9 mouse cellular contexts compared by ENCODE assay signal in the genomic region with DNA sequence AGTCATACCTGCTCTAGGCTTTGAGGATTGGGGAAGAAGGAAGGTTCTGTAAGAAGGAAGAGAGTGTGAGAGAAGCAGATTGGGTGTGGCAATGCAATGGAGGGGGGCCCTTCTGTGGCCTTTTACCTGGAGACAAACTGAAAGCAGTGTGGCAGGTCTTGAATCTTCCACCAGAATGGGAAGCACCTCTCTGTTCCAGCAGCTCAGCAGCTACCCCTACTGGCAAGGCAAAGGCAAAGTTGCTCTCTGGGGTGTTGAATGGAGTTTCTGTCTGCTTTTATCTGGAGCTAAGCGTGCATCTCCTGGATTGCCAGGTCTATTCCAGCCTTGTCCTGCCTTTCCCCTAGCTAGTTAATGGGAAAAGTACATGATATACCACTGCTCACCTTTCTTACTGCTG.
DNase-seq lines count a peak whose midpoint lies in the region; ATAC-seq and TF ChIP-seq lines count a peak whose summit lies in the region.
"Had no signal": no experiment of that assay in that cellular context is flagged by ENCODE, and none has a peak within 500 bp of the region (broad histone marks: within the 10 kb centered on the region; RNA-seq: fewer than 3 reads in every experiment).

No protein-coding gene starts in this region.

- H3K4me1 ChIP-seq in liver, adult 2 months (ENCODE audit: control insufficient read depth, insufficient read depth, low read length), result no peaks in the 10 kb centered on the region
- H3K4me1 ChIP-seq in liver, embryonic 12.5 days, result no peaks in the 10 kb centered on the region
- H3K4me1 ChIP-seq in limb, embryonic 10.5 days, result no peaks in the 10 kb centered on the region

- no peak for ATAC-seq in liver, embryonic 12.5 days
- no peak for ATAC-seq in inflammation-experienced regulatory T-cells, adult 6 months

- H3K79me2 ChIP-seq in liver, adult 2 months (ENCODE audit: control insufficient read depth, insufficient read depth, low read length), result no peaks in the 10 kb centered on the region

- H3K4me2 ChIP-seq in liver, embryonic 12.5 days, result no peak overlapping the region

- WGBS in liver, adult 2 months, result 39% methylated on average over 1 of the region's 1 CpGs
- WGBS in liver, embryonic 12.5 days (ENCODE audit: insufficient replicate concordance), result 32% methylated on average over 1 of the region's 1 CpGs
- WGBS in limb, embryonic 10.5 days, result 39% methylated on average over 1 of the region's 1 CpGs

- no peak overlapping the region for H3K9ac ChIP-seq in liver, adult 2 months (ENCODE audit: low read depth, low read length)
- no peak overlapping the region for H3K9ac ChIP-seq in liver, embryonic 12.5 days

- H3K9me3 ChIP-seq in liver, embryonic 12.5 days (replicated peaks), result no peaks in the 10 kb centered on the region
- no peaks in the 10 kb centered on the region for H3K9me3 ChIP-seq in limb, embryonic 10.5 days (replicated peaks)

- DNase-seq in liver, adult 2 months (ENCODE audit: extremely low read depth, low read depth, low spot score), result peak; percentile 25
- DNase-seq in c-Kit-positive CD71-positive TER-119-negative erythroid progenitor cells, embryonic 14.5 days (ENCODE audit: low read depth), result peak; percentile 6
- peak; percentile 25 to 54 for DNase-seq in frontal cortex, postnatal 14 days (ENCODE audit: low spot score in 2 of 2)
- DNase-seq in kidney, adult 8-10 months, result peak; percentile 6 to 26
- peak; percentile 59 for DNase-seq in limb, embryonic 10.5 days (ENCODE audit: low spot score)
- peak; percentile 17 for DNase-seq in retina, postnatal 1 day

- H3K4me3 ChIP-seq in liver, adult 2 months (ENCODE audit: insufficient read depth, low read depth, low read length), result no peak overlapping the region
- no peak overlapping the region for H3K4me3 ChIP-seq in liver, embryonic 12.5 days
- no peak overlapping the region for H3K4me3 ChIP-seq in limb, embryonic 10.5 days
- H3K4me3 ChIP-seq: myocyte had no signal

- H3K36me3 ChIP-seq in liver, adult 2 months (ENCODE audit: control insufficient read depth, insufficient read depth, low read length), result no peaks in the 10 kb centered on the region
- H3K36me3 ChIP-seq in liver, embryonic 12.5 days, result no peaks in the 10 kb centered on the region
- H3K36me3 ChIP-seq in limb, embryonic 10.5 days, result no peaks in the 10 kb centered on the region

- TF ChIP-seq POLR2A in liver, adult 2 months (IDR thresholded peaks at IDR 0.05; ENCODE audit: extremely low read depth, insufficient read depth, low read length), result no peak

- TF ChIP-seq CTCF in liver, adult 2 months (IDR thresholded peaks at IDR 0.05; ENCODE audit: low read depth, low read length), result peak; percentile 77

- no peak overlapping the region for H3K27ac ChIP-seq in liver, adult 2 months (replicated peaks; ENCODE audit: insufficient read depth, low read depth, low read length)
- no peak overlapping the region for H3K27ac ChIP-seq in liver, embryonic 12.5 days
- no peak overlapping the region for H3K27ac ChIP-seq in limb, embryonic 10.5 days

- H3K27me3 ChIP-seq in liver, adult 2 months (ENCODE audit: control insufficient read depth, insufficient read depth, low read length), result no peaks in the 10 kb centered on the region
- no peaks in the 10 kb centered on the region for H3K27me3 ChIP-seq in liver, embryonic 12.5 days (replicated peaks)
- H3K27me3 ChIP-seq in limb, embryonic 10.5 days (ENCODE audit: low read depth, poor library complexity, severe bottlenecking), result no peaks in the 10 kb centered on the region

Comparison
In these comparisons a context has a peak if more than half of its experiments do, and no peak if none do; other contexts are left out.
1. DNase-seq: peak in every context shown above with its lines; median percentile 59 in limb, embryonic 10.5 days; 40 in frontal cortex, postnatal 14 days; 25 in liver, adult 2 months; 17 in retina, postnatal 1 day; 16 in kidney, adult 8-10 months; 6 in c-Kit-positive CD71-positive TER-119-negative erythroid progenitor cells, embryonic 14.5 days.